Comparison of ENCODE assay signal across 9 mouse cellular contexts in genomic region chr6:93395952-93396351, GRCm38 (mm10).
DNase-seq lines count a peak whose midpoint lies in the region; ATAC-seq and TF ChIP-seq lines count a peak whose summit lies in the region.
"Had no signal": no experiment of that assay in that cellular context is flagged by ENCODE, and none has a peak within 500 bp of the region (broad histone marks: within the 10 kb centered on the region; RNA-seq: fewer than 3 reads in every experiment).

No protein-coding gene starts in this region.

- H3K27me3 ChIP-seq in stomach, embryonic 14.5 days (ENCODE audit: control insufficient read depth, insufficient read depth, low read length): no peaks in the 10 kb centered on the region
- no peaks in the 10 kb centered on the region for H3K27me3 ChIP-seq in stomach, postnatal 0 days (ENCODE audit: control insufficient read depth, insufficient read depth, low read length)
- no peaks in the 10 kb centered on the region for H3K27me3 ChIP-seq in midbrain, embryonic 14.5 days (ENCODE audit: control insufficient read depth, insufficient read depth, low read length)

- no peak overlapping the region for H3K9ac ChIP-seq in stomach, embryonic 14.5 days (replicated peaks; ENCODE audit: low read depth, low read length)
- no peak overlapping the region for H3K9ac ChIP-seq in stomach, postnatal 0 days (ENCODE audit: low read length)
- H3K9ac ChIP-seq in midbrain, embryonic 14.5 days (replicated peaks; ENCODE audit: low read length): no peak overlapping the region
- H3K9ac ChIP-seq: limb, embryonic 13.5 days had no signal

- H3K9me3 ChIP-seq in stomach, embryonic 14.5 days (ENCODE audit: control insufficient read depth, low read depth, low read length): no peaks in the 10 kb centered on the region
- H3K9me3 ChIP-seq in stomach, postnatal 0 days (ENCODE audit: control insufficient read depth, low read length): no peaks in the 10 kb centered on the region
- H3K9me3 ChIP-seq in midbrain, embryonic 14.5 days (ENCODE audit: control insufficient read depth, low read length): no peaks in the 10 kb centered on the region
- H3K9me3 ChIP-seq: limb, embryonic 13.5 days had no signal

- intact Hi-C loops in heart, postnatal 36 days (cut with DNase I): no loop called here

- H3K27ac ChIP-seq in stomach, embryonic 14.5 days (ENCODE audit: low read length): no peak overlapping the region
- H3K27ac ChIP-seq in stomach, postnatal 0 days (replicated peaks): no peak overlapping the region
- no peak overlapping the region for H3K27ac ChIP-seq in midbrain, embryonic 14.5 days (replicated peaks; ENCODE audit: low read depth, low read length)
- H3K27ac ChIP-seq: limb, embryonic 13.5 days had no signal

- no peaks in the 10 kb centered on the region for H3K36me3 ChIP-seq in stomach, embryonic 14.5 days (ENCODE audit: control insufficient read depth, insufficient read depth, low read length)
- no peaks in the 10 kb centered on the region for H3K36me3 ChIP-seq in stomach, postnatal 0 days (ENCODE audit: control insufficient read depth, insufficient read depth, low read length)
- no peaks in the 10 kb centered on the region for H3K36me3 ChIP-seq in midbrain, embryonic 14.5 days (ENCODE audit: control insufficient read depth, insufficient read depth, low read length)
- H3K36me3 ChIP-seq: limb, embryonic 13.5 days had no signal

- no peak overlapping the region for H3K4me2 ChIP-seq in stomach, embryonic 14.5 days (replicated peaks; ENCODE audit: low read depth, low read length)
- H3K4me2 ChIP-seq in stomach, postnatal 0 days (replicated peaks; ENCODE audit: low read depth): no peak overlapping the region
- H3K4me2 ChIP-seq in midbrain, embryonic 14.5 days (ENCODE audit: low read length): no peak overlapping the region
- H3K4me2 ChIP-seq: limb, embryonic 13.5 days had no signal

- DNase-seq in heart, adult 9 months (ENCODE audit: low spot score in 2 of 2): peak; percentile 5 to 10
- DNase-seq in heart, postnatal 36 days: no peak
- DNase-seq in stomach, postnatal 0 days (ENCODE audit: low spot score): no peak
- DNase-seq in kidney, postnatal 14 days: peak; percentile 41
- no peak for DNase-seq in MN1 (ENCODE audit: low spot score)
- no peak for DNase-seq in midbrain, embryonic 14.5 days
- DNase-seq: thymus, postnatal 36 days had no signal

- no peak for TF ChIP-seq EP300 in stomach, postnatal 0 days (optimal IDR thresholded peaks at IDR 0.05)

- 39% methylated on average over 7 of the region's 7 CpGs for WGBS in stomach, embryonic 14.5 days
- WGBS in stomach, postnatal 0 days: 37% methylated on average over 7 of the region's 7 CpGs
- WGBS in midbrain, embryonic 14.5 days: 73% methylated on average over 7 of the region's 7 CpGs

- H3K4me1 ChIP-seq in stomach, embryonic 14.5 days (ENCODE audit: control insufficient read depth, insufficient read depth, low read length): no peaks in the 10 kb centered on the region
- no peaks in the 10 kb centered on the region for H3K4me1 ChIP-seq in stomach, postnatal 0 days (replicated peaks; ENCODE audit: control insufficient read depth, insufficient read depth)
- H3K4me1 ChIP-seq in midbrain, embryonic 14.5 days (ENCODE audit: control insufficient read depth, insufficient read depth, low read length): peaks cover 2% of the 10 kb centered on the region; the same call in 1 of the 2 replicates

- ATAC-seq in stomach, embryonic 14.5 days (ENCODE audit: insufficient number of reproducible peaks, insufficient read depth, low FRiP score, low read depth): peak; percentile 33; the same call in 1 of the 2 replicates
- ATAC-seq in stomach, postnatal 0 days (ENCODE audit: low FRiP score, low TSS enrichment): no peak
- ATAC-seq in midbrain, embryonic 14.5 days (ENCODE audit: low FRiP score, low TSS enrichment): no peak

- TF ChIP-seq CTCF in stomach, postnatal 0 days (IDR thresholded peaks at IDR 0.05; ENCODE audit: low read depth): no peak

- no peak overlapping the region for H3K4me3 ChIP-seq in stomach, embryonic 14.5 days (ENCODE audit: low read depth, low read length)
- H3K4me3 ChIP-seq in stomach, postnatal 0 days (ENCODE audit: low read depth, low read length): no peak overlapping the region
- no peak overlapping the region for H3K4me3 ChIP-seq in midbrain, embryonic 14.5 days (replicated peaks; ENCODE audit: low read depth, low read length)
- H3K4me3 ChIP-seq: limb, embryonic 13.5 days had no signal

Comparison
In these comparisons a context has a peak if more than half of its experiments do, and no peak if none do; other contexts are left out.
1. DNase-seq: peak in heart, adult 9 months (2 of 2) and kidney, postnatal 14 days (single experiment); none in heart, postnatal 36 days (0 of 2), stomach, postnatal 0 days (single experiment), MN1 (single experiment) and midbrain, embryonic 14.5 days (single experiment).